Mouse (Mus musculus): Measurements from ENCODE around the gene Pygo1. TPM values are rescaled to one million over a fixed set of nuclear protein-coding genes. Genes with fewer than 3 reads are reported as not detected.

Gene Pygo1
- total RNA-seq, 2 experiments from 2014 or later, result 30.9 to 32.9 TPM

DNA sequence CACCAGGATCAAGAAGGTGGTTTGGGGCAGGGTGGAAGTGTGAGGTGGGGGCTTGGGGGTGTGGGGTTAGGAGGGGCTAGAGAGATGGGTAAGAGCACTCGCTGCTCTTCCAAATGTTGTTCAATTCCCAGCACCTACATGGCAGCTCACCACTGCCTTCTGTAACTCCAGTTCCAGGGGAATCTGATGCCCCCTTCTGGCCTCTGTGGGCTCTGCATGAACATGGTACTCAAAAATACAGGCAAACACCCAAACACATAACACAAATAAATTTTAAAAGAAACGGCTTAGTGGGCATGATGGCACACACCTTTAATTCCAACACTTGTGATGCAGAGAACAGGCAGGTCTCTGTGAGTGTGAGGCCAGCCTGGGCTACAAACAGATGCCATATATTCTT is 29.3 kb downstream of the Pygo1 start:
- H3K27ac ChIP-seq, result no peak overlapping the region
- peak; percentile 66 for TF ChIP-seq CTCF (conservative IDR thresholded peaks at IDR 0.05)
- H3K4me3 ChIP-seq, result no peak overlapping the region
- DNase-seq (ENCODE audit: low spot score in 2 of 2), result no peak

DNA sequence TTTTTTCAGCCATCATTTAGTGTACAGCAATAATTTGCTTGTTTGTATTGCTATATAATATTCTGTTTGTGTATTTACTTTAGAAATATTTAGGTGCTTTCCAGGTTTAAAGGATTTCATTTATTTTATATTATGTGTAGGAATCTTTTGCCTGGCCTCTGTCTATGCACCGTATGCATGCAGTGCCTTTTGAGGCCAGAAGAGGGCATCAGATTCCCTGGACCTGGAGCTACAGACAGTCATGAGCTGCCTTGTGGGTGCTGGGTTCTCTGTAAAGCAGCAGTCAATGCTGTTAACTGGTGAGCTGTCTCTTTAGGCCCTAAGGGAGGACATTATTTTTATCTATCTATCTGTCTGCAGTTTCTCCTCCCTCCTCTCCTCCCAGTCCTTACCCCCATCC is 30.1 kb downstream of the Pygo1 start:
- peak; percentile 84 for TF ChIP-seq CTCF (conservative IDR thresholded peaks at IDR 0.05)
- Histone ChIP-seq H3K4me3 (no peak overlapping the region), H3K27ac (no peak overlapping the region)
- peak; percentile 21 to 60 for DNase-seq (ENCODE audit: low spot score in 2 of 2)

DNA sequence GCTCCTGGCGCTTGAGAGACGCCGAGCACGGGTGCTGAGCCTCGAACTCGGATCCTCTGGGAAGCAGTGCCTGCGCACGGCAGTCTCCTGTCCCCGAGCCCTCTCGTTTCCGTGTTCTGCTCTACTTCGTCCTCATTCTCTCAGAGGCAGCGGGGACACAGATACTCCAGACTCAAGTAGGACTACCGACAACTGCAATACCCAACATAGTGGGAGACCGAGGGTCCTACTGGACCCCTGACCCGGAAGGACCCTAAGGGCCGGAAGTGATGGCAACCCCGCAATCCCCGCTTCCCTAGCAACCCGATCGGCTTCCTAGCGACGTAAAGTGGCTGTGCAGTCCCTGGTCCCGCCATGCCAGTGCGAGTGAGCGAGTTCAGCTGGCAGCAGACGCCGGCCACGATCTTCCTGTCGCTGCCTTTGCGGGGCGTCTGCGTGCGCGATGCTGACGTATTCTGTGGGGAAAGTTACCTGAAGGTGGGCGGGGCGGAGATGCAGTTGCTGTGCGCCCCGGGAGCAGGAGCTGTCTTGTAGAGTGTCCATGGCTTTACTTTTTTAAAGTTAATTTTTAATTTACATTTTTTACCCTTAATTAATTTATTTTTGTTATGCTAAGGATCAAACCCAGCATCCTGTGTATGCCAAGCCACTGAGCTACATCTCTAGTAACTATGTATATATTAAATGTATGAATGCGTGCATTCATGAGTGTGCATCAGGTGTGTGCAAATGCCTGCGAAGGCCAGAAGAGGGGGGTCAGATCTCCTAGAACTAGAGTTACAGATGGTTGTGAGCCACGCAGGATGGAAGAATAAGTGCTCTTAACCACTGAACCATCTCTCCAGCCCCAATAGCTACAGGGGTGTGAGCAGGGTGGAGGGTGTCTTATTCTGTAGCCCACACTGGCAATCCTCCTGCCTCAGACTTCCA is 33.3 kb downstream of the Pygo1 start, which contains the start of the genes Dyx1c1 and Gm44503:
Gene Dyx1c1 (plus strand): TSS at position 265 of the 930 bp plus-strand sequence.
Gene Gm44503 (plus strand): TSS at position 332 of the 930 bp plus-strand sequence.
- peak within 1 kb of the TSS; percentile 72 for H3K27ac ChIP-seq
- H3K4me3 ChIP-seq, result peak within 1 kb of the TSS; percentile 64
- DNase-seq (ENCODE audit: low spot score in 2 of 2), result peak; percentile 67 to 74
- peak; percentile 58 for TF ChIP-seq CTCF (conservative IDR thresholded peaks at IDR 0.05)

GRCm38 (mm10) chr9:72961346-72961745 is 35.9 kb downstream of the Pygo1 start:
- no peak for TF ChIP-seq CTCF (conservative IDR thresholded peaks at IDR 0.05)
- no peak for DNase-seq (ENCODE audit: low spot score in 2 of 2)
- no peak overlapping the region for H3K27ac ChIP-seq
- no peak overlapping the region for H3K4me3 ChIP-seq

- Histone ChIP-seq H3K4me3 (no peak overlapping the region), H3K27ac (no peak overlapping the region)
- no peak for TF ChIP-seq CTCF (conservative IDR thresholded peaks at IDR 0.05)
- no peak for DNase-seq (ENCODE audit: low spot score in 2 of 2)
These were observed 36.5 kb downstream of the Pygo1 start for GRCm38 (mm10) chr9:72961959-72962358.

DNA sequence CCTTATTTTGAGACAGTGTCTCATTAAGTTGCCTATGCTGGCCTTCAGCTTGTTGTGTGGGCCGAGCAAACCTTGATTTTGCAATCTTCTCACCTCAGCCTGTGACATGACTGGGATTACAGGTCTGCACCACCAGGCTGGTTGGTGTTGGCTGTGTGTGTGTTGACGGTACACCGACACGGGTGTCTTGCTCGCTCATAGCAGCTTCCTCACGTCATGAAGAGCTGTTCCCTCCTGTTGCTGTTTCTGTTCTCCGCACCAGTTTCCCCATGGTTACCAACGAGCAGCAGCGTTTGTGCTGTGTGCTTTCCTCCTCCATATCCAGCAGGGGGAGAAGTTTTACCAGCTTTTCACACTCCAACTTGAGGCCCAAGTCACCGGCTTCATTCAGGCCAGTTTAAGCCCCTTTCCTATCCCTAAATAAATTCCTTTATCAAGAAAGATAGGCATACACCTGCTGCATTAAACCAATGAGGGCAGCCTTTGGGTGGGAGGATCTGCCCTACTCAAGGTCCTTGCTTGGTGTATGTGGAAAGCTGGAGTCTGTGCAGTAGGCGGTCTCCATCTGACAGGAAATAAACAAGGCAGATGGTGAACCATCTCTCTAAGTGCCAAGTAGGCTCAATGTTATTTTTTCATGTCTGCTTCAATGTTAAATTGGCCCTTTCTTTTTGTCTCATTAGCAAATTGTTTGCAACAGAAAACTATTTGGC is 43.1 kb downstream of the Pygo1 start:
- H3K4me3 ChIP-seq, result no peak overlapping the region
- peak; percentile 81 for TF ChIP-seq CTCF (conservative IDR thresholded peaks at IDR 0.05)
- peak; percentile 80 to 91 for DNase-seq (ENCODE audit: low spot score in 2 of 2)
- H3K27ac ChIP-seq, result peak overlapping the region; percentile 89

GRCm38 (mm10) chr9:72969874-72970273 is 44.4 kb downstream of the Pygo1 start:
- H3K27ac ChIP-seq, result peak overlapping the region; percentile 89
- no peak for DNase-seq (ENCODE audit: low spot score in 2 of 2)
- TF ChIP-seq CTCF (conservative IDR thresholded peaks at IDR 0.05), result no peak; the same call in none of the 2 replicates
- no peak overlapping the region for H3K4me3 ChIP-seq

DNA sequence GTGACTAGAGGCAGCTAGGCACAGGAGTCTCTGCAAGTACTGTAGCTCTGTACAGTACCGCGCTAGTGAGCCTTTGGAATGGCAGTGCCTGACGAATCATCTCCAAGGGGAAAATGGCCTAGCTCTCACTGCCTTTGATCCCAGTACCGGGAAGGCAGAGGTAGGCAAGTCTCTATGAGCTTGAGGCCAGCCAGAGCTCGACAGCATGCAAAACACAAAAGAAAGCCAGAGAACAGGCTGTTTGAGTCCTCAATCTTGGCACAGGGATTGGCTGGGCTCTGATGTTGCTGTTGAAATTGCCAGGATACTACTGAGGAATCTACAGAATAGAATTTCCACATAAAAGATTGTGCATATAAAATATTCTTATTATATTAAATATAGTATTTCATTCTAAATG is 47.0 kb downstream of the Pygo1 start:
- H3K27ac ChIP-seq, result peak overlapping the region; percentile 59
- no peak for TF ChIP-seq CTCF (conservative IDR thresholded peaks at IDR 0.05)
- no peak overlapping the region for H3K4me3 ChIP-seq
- no peak for DNase-seq (ENCODE audit: low spot score in 2 of 2)

GRCm38 (mm10) chr9:72972984-72973383 is 47.5 kb downstream of the Pygo1 start:
- TF ChIP-seq CTCF (conservative IDR thresholded peaks at IDR 0.05), result peak; percentile 50
- Histone ChIP-seq H3K4me3 (no peak overlapping the region), H3K27ac (no peak overlapping the region; the same call in 1 of the 2 replicates)
- no peak for DNase-seq (ENCODE audit: low spot score in 2 of 2)

- no peak overlapping the region for H3K27ac ChIP-seq
- no peak for TF ChIP-seq CTCF (conservative IDR thresholded peaks at IDR 0.05)
- no peak overlapping the region for H3K4me3 ChIP-seq
- DNase-seq (ENCODE audit: low spot score in 2 of 2), result no peak
These were observed 49.3 kb downstream of the Pygo1 start for GRCm38 (mm10) chr9:72974734-72975133.

DNA sequence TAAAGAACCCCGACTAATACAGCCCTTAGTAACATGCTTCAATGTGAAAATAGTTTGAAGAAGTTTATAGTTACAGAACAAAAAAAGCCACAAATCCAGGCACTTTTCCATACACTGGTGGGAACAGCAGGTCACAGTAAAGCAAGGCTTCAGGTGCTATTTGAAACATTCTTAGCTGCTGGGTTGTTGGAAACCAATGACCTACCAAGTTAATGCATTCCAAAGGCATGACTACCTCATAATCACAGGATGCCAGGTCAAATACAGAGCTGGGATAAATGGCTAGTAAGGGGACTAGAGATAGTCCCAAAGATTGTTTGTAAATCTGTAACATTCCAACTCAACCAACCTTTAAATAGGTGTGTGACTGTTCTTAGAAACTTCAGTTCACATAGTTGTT is 49.8 kb downstream of the Pygo1 start:
- TF ChIP-seq CTCF (conservative IDR thresholded peaks at IDR 0.05), result no peak
- Histone ChIP-seq H3K4me3 (no peak overlapping the region), H3K27ac (no peak overlapping the region)
- no peak for DNase-seq (ENCODE audit: low spot score in 2 of 2)

- no peak overlapping the region for H3K4me3 ChIP-seq
- TF ChIP-seq CTCF (conservative IDR thresholded peaks at IDR 0.05), result peak; percentile 41
- no peak overlapping the region for H3K27ac ChIP-seq
- DNase-seq (ENCODE audit: low spot score in 2 of 2), result no peak
These were observed 57.6 kb downstream of the Pygo1 start for GRCm38 (mm10) chr9:72983066-72983465.

Measured in layer of hippocampus, adult 2 months (tissue).